Mouse (Mus musculus): ENCODE measurements around the gene Scn8a.

The Scn8a gene

DNA sequence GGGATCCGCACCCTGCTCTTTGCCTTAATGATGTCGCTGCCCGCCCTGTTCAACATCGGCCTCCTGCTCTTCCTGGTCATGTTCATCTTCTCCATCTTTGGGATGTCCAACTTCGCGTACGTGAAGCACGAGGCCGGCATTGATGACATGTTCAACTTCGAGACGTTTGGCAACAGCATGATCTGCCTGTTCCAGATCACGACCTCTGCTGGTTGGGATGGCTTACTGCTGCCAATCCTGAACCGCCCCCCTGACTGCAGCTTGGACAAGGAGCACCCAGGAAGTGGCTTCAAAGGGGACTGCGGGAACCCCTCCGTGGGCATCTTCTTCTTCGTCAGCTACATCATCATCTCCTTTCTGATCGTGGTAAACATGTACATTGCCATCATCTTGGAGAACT is 170.0 kb downstream of the Scn8a start:
- no peak for DNase-seq (ENCODE audit: extremely low spot score)

DNA sequence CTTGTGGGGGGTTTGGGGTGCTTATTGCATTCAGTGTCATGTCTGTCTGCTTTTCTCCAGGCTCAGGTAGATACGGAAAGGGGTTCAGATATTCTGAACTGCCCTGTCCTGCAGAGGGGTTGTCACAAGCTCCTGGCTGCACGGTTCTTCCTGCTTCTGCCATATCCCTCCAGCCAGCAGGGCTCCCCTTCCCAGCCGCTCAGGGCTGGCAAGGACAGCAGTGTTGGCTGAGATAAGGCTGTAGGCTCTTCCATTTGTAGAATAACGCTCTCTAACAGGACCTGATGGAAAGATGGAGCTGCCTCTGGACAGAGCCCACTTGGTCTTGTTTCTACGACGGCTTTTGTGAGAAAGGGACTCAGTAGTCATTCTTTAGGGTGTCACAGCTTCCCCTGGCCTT is 172.3 kb downstream of the Scn8a start:
- no peak for DNase-seq (ENCODE audit: extremely low spot score)

- peak; percentile 70 for DNase-seq (ENCODE audit: extremely low spot score)
Observed at GRCm38 (mm10) chr15:101042613-101043012, 173.0 kb downstream of the Scn8a start.

- DNase-seq (ENCODE audit: extremely low spot score) = no peak
Observed at GRCm38 (mm10) chr15:101044531-101044930, 174.9 kb downstream of the Scn8a start.

GRCm38 (mm10) chr15:101046039-101046526 is 176.4 kb downstream of the Scn8a start:
- DNase-seq (ENCODE audit: extremely low spot score) = peak; percentile 70

DNA sequence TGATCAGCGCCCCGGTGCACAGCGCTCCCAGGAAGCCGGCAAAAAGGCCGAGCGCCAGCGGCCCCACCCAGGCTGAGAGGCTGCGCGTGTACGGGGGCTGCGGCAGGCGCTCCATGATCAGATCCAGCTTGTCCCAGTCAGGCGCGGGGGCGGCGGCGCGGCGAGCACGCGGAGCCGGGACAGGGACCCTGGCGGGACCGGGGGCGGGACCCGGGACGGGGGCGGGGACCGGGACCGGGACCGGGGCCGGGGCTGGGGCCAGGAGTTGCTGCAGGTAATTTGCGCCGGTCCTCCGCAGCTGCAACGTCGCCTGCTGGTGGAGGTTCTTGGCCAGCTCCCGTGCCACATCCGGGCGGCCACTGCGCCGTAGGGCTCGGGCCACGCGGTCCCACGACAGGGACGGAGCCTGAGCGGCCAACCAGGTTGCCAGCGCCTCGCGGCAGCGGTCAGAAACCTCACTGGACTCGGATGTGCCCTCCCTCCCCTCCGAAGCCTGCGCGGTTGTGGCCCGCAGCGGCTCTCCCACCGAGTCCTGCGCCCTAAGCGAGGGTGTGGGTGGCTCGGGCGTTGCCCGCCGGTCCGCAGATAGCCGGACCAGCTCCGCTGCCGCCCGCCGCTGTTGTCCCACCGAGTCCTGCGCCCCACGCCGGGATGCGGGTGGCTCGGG is 177.0 kb downstream of the Scn8a start:
- peak; percentile 67 for DNase-seq (ENCODE audit: extremely low spot score)

- no peak for DNase-seq (ENCODE audit: extremely low spot score)
Observed at GRCm38 (mm10) chr15:101047194-101047555, 177.5 kb downstream of the Scn8a start, which contains the start of gene Gm47841. Gene Gm47841 (minus strand): TSS chr15:101047397.

DNA sequence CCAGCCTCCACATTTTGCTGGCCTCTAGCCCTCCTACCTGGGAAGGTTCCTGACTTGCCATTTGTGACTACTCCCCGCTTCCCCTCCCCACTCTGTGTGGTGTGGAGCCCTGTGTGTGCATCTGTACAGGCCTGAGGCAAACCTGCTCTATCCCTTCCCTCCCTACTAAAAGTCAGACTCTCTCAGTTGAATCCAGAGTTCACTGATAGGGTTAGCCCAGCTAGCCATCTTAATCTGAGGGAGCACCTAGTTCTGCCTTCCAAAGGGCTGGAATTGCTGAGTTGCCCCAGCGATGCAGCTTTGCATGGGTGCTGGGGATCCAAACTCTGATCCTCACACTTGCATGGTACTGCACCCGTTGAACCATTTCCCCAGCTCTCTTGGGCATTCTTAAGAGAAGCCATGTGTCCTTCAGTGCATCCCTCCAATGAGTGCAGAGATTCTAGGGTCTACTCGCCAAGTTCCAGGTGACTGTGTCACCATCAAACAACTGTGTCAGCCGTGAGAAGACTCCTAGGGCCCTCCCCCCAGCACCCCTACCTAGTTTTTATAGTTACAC is 178.8 kb downstream of the Scn8a start:
- DNase-seq (ENCODE audit: extremely low spot score) = no peak

DNA sequence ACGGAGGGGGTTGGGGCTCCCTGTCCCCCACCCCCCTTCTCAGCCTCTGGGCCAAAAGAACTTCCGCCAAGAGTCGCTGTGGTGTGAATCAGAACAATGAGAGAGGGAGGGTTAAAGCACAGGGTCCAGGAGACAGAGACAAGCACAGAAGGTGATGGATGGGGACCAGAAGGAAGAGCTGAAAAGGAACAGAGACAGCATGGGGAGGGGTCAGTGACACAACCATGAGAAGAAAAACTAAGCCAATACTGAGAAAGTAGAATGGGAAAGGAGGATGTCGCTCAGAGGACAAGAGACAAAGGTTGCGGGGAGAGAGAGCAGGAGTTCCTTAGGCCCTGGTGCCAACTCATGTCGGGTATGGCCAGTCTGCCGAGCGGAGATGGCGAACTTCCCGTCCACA is 182.2 kb downstream of the Scn8a start:
- peak; percentile 58 for DNase-seq (ENCODE audit: extremely low spot score)

- DNase-seq (ENCODE audit: extremely low spot score) = peak; percentile 66
Observed at GRCm38 (mm10) chr15:101052560-101053501, 183.2 kb downstream of the Scn8a start.

DNA sequence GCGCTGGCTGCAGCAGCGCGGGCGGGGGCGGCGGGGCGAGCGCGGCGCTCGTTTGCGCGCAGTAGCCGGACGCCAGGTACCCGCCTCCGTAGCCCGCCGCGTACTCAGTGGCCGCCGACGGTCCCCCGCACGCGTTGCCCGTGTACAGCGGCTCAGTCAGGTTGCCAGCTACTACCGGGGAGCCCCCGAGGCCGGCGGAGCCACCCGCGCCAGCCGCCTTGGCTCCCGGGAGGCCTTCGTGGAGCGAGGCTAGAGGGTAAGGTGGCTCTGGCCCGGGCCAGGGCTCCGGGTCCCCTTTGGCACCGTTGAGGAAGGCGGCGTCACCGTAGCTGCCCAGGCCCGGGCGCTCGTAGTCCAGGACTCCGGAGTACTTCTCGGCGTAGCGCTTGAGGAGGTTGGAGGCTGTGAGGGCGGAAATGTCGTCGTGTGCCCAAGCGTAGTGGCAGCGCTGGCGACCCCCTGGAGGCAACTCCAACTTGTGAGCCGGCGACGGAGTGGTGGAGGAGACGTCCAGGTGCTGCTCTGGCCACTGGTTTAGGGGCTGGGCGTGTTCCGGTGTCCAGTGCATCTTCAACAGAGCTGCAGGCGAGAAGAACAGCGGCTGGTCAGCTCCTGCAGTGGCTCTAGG is 184.3 kb downstream of the Scn8a start:
- peak; percentile 61 for DNase-seq (ENCODE audit: extremely low spot score)

DNA sequence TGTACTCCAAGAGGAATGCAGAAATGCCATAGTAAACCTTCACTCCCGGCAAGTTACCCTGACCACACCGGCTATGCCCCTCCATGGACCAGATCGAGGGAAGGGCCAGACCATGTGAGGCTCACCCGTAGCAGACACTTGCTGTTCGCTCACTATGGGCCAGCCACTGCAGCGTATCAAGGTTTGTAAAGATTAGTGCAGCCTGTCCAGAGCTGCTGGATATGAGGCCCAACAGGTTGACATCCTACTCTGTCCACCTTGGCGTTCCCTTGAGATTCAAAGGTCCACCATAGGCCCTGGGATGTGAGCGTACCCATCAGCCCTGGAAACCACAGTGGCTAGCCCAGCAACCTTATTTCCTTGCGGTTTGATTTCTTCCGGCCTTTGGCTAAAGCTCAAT is 184.9 kb downstream of the Scn8a start:
- DNase-seq (ENCODE audit: extremely low spot score) = no peak

DNA sequence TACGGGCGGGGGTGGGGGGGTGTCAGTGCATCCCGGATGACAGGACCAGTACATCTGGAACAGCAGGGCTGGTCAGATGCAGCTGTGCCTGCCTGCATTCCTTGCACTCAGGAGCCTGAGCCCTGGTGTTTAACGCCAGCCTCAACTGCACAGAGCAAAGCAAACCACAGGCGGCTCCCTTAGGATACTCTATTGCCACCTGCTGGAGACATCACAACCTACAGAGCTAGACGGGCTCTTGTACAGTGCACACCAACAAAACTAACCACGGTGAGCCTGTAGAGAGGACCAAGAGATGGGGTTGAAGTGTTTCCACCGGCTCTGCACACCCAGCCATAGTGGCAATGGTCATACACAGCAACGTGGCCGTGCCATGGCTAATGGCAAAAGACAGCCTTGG is 186.6 kb downstream of the Scn8a start:
- peak; percentile 59 for DNase-seq (ENCODE audit: extremely low spot score)

DNA sequence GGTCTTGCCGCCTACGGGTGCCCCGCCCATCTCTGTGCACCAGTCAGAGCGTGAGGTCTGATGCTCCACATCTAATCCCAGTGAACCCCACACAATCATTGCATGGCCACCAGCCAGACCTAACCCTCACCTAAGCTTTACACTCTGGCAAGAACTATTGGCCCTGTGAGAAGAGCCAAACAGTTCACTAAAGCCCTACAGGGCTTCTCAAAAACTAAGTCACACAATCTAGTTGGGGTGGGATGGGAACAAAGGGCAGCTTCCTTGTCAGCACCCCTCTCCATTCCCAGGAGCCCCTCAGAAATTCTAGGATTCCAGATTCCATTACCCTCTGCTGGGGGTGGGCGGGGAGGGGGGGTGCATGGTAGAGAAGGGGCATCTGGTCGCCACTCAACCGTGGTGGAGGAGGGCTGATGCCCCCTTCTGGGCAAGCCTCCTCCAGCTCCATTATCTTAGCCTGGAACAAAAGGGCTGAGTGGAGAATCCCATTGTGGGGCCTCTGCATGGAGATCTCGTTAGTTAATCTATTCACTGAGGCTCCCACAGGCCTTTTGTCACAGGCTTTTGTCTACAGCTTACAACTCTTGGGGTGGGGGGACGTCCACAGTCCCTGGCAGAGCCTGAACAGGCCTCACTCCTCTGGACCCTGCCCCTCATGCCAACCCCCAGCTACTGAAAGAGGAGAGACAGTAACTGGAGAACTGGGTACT is 190.1 kb downstream of the Scn8a start:
- DNase-seq (ENCODE audit: extremely low spot score) = no peak

DNA sequence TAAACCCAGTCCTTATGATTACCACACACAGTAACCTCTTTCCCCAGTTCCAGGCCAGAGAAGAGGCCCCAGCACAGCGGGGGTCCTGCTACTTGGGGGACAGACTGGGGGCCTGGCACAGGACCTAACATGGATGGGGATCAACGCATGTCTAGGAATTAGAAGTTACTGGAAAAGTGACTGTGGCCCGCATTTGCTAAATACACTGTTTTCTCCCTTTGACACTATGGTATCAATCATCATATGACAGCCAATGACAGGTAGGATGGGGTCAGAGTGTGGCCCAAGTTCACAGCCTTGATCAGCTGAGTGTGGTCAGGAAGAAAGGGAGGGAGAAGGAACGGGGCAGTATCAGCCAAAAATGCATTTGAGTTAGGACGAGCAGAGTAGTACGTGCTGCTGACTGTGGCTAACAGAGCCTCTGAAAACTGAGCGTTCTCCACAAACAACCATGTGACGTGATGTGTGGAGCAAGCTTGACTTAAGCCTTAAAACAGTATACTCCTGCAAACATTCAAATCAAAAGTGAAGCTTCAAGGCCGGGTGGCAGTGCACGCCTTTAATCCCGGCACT is 190.7 kb downstream of the Scn8a start:
- no peak for DNase-seq (ENCODE audit: extremely low spot score)

GRCm38 (mm10) chr15:101065069-101065468 is 195.4 kb downstream of the Scn8a start:
- no peak for DNase-seq (ENCODE audit: extremely low spot score)

DNA sequence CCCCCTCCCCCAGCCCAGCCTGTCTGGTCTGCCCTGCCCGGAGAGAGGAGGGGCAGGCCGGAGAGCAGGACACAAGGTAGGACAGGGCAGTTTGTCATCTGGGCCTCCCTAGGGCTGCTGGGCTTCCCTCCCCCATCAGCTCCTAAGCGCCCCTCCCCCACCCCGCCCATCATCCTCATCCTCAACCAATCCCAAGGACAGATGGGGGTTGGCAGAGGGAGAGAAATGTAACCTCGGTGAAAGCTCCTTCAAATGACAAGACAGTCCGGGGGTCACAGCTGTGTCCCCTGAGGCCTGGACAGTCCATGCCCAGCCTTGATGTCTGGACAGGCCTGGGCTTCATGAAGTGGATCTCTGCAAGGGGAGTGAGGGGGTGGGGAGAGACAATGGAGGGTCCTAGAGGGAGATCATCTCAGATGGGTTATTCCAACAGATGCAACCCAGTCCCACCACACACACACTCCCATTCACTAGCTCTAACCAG is 196.7 kb downstream of the Scn8a start:
- peak; percentile 82 for DNase-seq (ENCODE audit: extremely low spot score)

GRCm38 (mm10) chr15:101066920-101067696 is 197.4 kb downstream of the Scn8a start:
- peak; percentile 63 for DNase-seq (ENCODE audit: extremely low spot score)

- no peak for DNase-seq (ENCODE audit: extremely low spot score)
Observed at GRCm38 (mm10) chr15:101068029-101068428, 198.4 kb downstream of the Scn8a start.

DNA sequence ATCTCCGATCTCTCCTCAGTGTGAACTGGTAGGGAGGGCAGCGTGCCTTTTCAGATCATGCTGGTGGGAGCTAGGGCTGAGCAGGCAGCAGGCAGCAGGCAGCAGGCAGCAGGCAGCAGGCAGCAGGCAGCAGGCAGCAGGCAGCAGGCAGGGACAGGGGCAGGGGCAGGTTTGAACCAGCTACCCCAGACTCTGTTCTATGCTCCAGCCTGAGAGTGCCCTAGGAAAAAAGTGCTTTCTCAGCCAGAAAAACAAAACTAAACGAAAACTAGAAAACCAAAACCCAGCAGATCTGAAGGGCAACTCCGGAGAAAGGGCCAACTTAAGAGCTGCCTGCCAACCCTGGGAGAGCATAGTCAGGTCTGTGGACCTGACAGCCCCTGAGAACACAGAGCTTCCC is 199.0 kb downstream of the Scn8a start:
- no peak for DNase-seq (ENCODE audit: extremely low spot score)

Measured in embryo, embryonic 9.5 days (tissue).